Mouse (Mus musculus) thymus, adult 2 months (tissue): ENCODE results near the gene Hjurp. TPM values are rescaled to one million over a fixed set of nuclear protein-coding genes. Genes with fewer than 3 reads are reported as not detected.

Experiments used
- DNase-seq: peaks from one replicate; pipeline ENCODE4 v3.0.0; 2021
- H3K27ac ChIP-seq: fragments of 200-500 bp; 2 replicates; pipeline ENCODE4 v1.5.1; 2012; ENCODE audit warnings: low read length, control low read depth; ENCODE audit not compliant: control insufficient read depth, insufficient read depth
- H3K27me3 ChIP-seq: fragments of 200-500 bp; 2 replicates; pipeline ENCODE4 v1.6.1; 2012; ENCODE audit warnings: mild to moderate bottlenecking, low read length, moderate library complexity, mixed read lengths; ENCODE audit not compliant: control insufficient read depth, insufficient read depth
- H3K36me3 ChIP-seq: fragments of 200-500 bp; 2 replicates; pipeline ENCODE4 v1.6.1; 2012; ENCODE audit warnings: mild to moderate bottlenecking, low read length, moderate library complexity; ENCODE audit not compliant: control insufficient read depth, insufficient read depth
- H3K4me1 ChIP-seq: fragments of 200-500 bp; replicated peaks from 2 replicates; pipeline ENCODE4 v1.6.1; 2012; ENCODE audit warnings: low read length; ENCODE audit not compliant: control insufficient read depth, insufficient read depth
- H3K4me3 ChIP-seq: fragments of 200-500 bp; 2 replicates; pipeline ENCODE4 v1.5.1; 2012; ENCODE audit warnings: mild to moderate bottlenecking, low read length, control low read depth, moderate library complexity; ENCODE audit not compliant: control insufficient read depth, insufficient read depth
- CTCF ChIP-seq: fragments of 200-500 bp; IDR thresholded peaks from 2 replicates; pipeline ENCODE4 v1.5.1; 2012; ENCODE audit warnings: mild to moderate bottlenecking, control low read depth, low read length, moderate library complexity, borderline replicate concordance; ENCODE audit not compliant: control insufficient read depth, poor library complexity, insufficient read depth; ENCODE audit errors: extremely low read depth
- POLR2A ChIP-seq: fragments of 200-500 bp; IDR thresholded peaks from 2 replicates; pipeline ENCODE4 v1.6.1; 2012; ENCODE audit warnings: mild to moderate bottlenecking, low read length, control low read depth, moderate library complexity; ENCODE audit not compliant: control insufficient read depth, poor library complexity, insufficient read depth; ENCODE audit errors: extremely low read depth
- WGBS: fragments of 180-500 bp; shearing (Covaris S2); methylation state at CpG from one replicate; pipeline ENCODE4 v1.1.7; 2018; 5-methylcytosine and 5-hydroxymethylcytosine counted together
- polyA plus RNA-seq: library from polyadenylated mRNA; depleted of rRNA; stranded (reverse); fragments of >200 nt; gene quantifications from 2 replicates; pipeline ENCODE4 v1.2.3, GENCODE M21; 2012

The Hjurp gene
- polyA plus RNA-seq, 1 experiment: 197 TPM

- DNase-seq: no peak
- TF ChIP-seq CTCF (no peak), POLR2A (no peak)
- WGBS: 64% methylated on average over 8 of the region's 8 CpGs
Measured at GRCm38 (mm10) chr1:88304261-88304985, 27.0 kb upstream of the Hjurp start.

GRCm38 (mm10) chr1:88303762-88304161 lies 26.3 kb upstream of the Hjurp start:
- no peaks in the 10 kb centered on the region for H3K27me3 ChIP-seq
- TF ChIP-seq POLR2A (no peak), CTCF (no peak)
- 70% methylated on average over 6 of the region's 6 CpGs for WGBS
- DNase-seq: no peak
- H3K4me1 ChIP-seq: no peaks in the 10 kb centered on the region
- no peak overlapping the region for H3K4me3 ChIP-seq
- no peak overlapping the region for H3K27ac ChIP-seq
- no peaks in the 10 kb centered on the region for H3K36me3 ChIP-seq

More at GRCm38 (mm10) chr1:88304261-88304985, 27.0 kb upstream of the Hjurp start:
- H3K27me3 ChIP-seq: no peaks in the 10 kb centered on the region
- no peak overlapping the region for H3K4me3 ChIP-seq
- H3K36me3 ChIP-seq: no peaks in the 10 kb centered on the region
- H3K27ac ChIP-seq: no peak overlapping the region
- H3K4me1 ChIP-seq: no peaks in the 10 kb centered on the region

GRCm38 (mm10) chr1:88302057-88302740 lies 24.8 kb upstream of the Hjurp start:
- H3K36me3 ChIP-seq: no peaks in the 10 kb centered on the region
- DNase-seq: no peak
- H3K4me3 ChIP-seq: no peak overlapping the region
- TF ChIP-seq CTCF (no peak), POLR2A (no peak)
- H3K4me1 ChIP-seq: no peaks in the 10 kb centered on the region
- WGBS: 69% methylated on average over 14 of the region's 14 CpGs
- H3K27me3 ChIP-seq: no peaks in the 10 kb centered on the region
- no peak overlapping the region for H3K27ac ChIP-seq

GRCm38 (mm10) chr1:88301121-88302014 lies 23.9 kb upstream of the Hjurp start:
- WGBS: 73% methylated on average over 9 of the region's 9 CpGs
- Histone ChIP-seq H3K27me3 (no peaks in the 10 kb centered on the region), H3K36me3 (no peaks in the 10 kb centered on the region), H3K27ac (no peak overlapping the region), H3K4me1 (no peaks in the 10 kb centered on the region), H3K4me3 (no peak overlapping the region)
- TF ChIP-seq POLR2A (no peak), CTCF (no peak)
- no peak for DNase-seq

- WGBS: 43% methylated on average over 5 of the region's 5 CpGs
- Histone ChIP-seq H3K27me3 (no peaks in the 10 kb centered on the region), H3K36me3 (no peaks in the 10 kb centered on the region), H3K4me3 (no peak overlapping the region), H3K27ac (no peak overlapping the region), H3K4me1 (no peaks in the 10 kb centered on the region)
- TF ChIP-seq CTCF: no peak
- no peak for TF ChIP-seq POLR2A
- DNase-seq: no peak
Measured at GRCm38 (mm10) chr1:88300301-88301050, 23.0 kb upstream of the Hjurp start.

- 86% methylated on average over 2 of the region's 2 CpGs for whole genome bisulfite sequencing
Measured at GRCm38 (mm10) chr1:88299529-88299945, 22.1 kb upstream of the Hjurp start.

More at GRCm38 (mm10) chr1:88299529-88299945, 22.1 kb upstream of the Hjurp start:
- DNase-seq: no peak
- Histone ChIP-seq H3K27ac (no peak overlapping the region), H3K4me1 (no peaks in the 10 kb centered on the region), H3K36me3 (no peaks in the 10 kb centered on the region), H3K27me3 (no peaks in the 10 kb centered on the region), H3K4me3 (no peak overlapping the region)
- TF ChIP-seq CTCF (no peak), POLR2A (no peak)
